Mouse (Mus musculus): ENCODE measurements around the gene Sesn3. TPM values are rescaled to one million over a fixed set of nuclear protein-coding genes. Genes with fewer than 3 reads are reported as not detected.
A peak's percentile ranks its signal among the peaks of the same experiment; 100 is the strongest.

Gene Sesn3
- polyA plus RNA-seq, 1 experiment from 2014 or later: 5.6 TPM

- H3K36me3 ChIP-seq (ENCODE audit: control insufficient read depth, insufficient read depth): peaks cover 22% of the 10 kb centered on the region
- no peaks in the 10 kb centered on the region for H3K27me3 ChIP-seq (replicated peaks; ENCODE audit: control insufficient read depth, insufficient read depth, low read length)
- WGBS: 81% methylated on average over 4 of the region's 4 CpGs
- no peak overlapping the region for H3K9ac ChIP-seq (ENCODE audit: low read depth, low read length)
- H3K4me2 ChIP-seq (replicated peaks; ENCODE audit: low read depth): no peak overlapping the region
- H3K4me1 ChIP-seq (replicated peaks; ENCODE audit: control insufficient read depth, insufficient read depth, low read length): no peaks in the 10 kb centered on the region
- TF ChIP-seq CTCF (IDR thresholded peaks at IDR 0.05; ENCODE audit: low read depth): peak; percentile 62
- no peak overlapping the region for H3K4me3 ChIP-seq (ENCODE audit: low read depth, low read length)
- no peak overlapping the region for H3K27ac ChIP-seq (ENCODE audit: low read depth, low read length)
- H3K9me3 ChIP-seq (ENCODE audit: control insufficient read depth): no peaks in the 10 kb centered on the region
- ATAC-seq: no peak
These were observed 82.2 kb downstream of the Sesn3 start for GRCm38 (mm10) chr9:14357033-14357432.

- Histone ChIP-seq H3K9me3 (ENCODE audit: control insufficient read depth) (no peaks in the 10 kb centered on the region), H3K27ac (ENCODE audit: low read depth, low read length) (no peak overlapping the region), H3K4me3 (ENCODE audit: low read depth, low read length) (no peak overlapping the region), H3K36me3 (ENCODE audit: control insufficient read depth, insufficient read depth) (peaks cover 14% of the 10 kb centered on the region), H3K4me1 (replicated peaks; ENCODE audit: control insufficient read depth, insufficient read depth, low read length) (no peaks in the 10 kb centered on the region), H3K9ac (ENCODE audit: low read depth, low read length) (no peak overlapping the region), H3K4me2 (replicated peaks; ENCODE audit: low read depth) (no peak overlapping the region), H3K27me3 (replicated peaks; ENCODE audit: control insufficient read depth, insufficient read depth, low read length) (no peaks in the 10 kb centered on the region)
- 91% methylated on average over 8 of the region's 8 CpGs for WGBS
- ATAC-seq: no peak
- no peak for TF ChIP-seq CTCF (IDR thresholded peaks at IDR 0.05; ENCODE audit: low read depth)
These were observed 87.4 kb downstream of the Sesn3 start for GRCm38 (mm10) chr9:14362068-14362768.

GRCm38 (mm10) chr9:14363540-14363939, 88.7 kb downstream of the Sesn3 start:
- no peak for TF ChIP-seq CTCF (IDR thresholded peaks at IDR 0.05; ENCODE audit: low read depth)
- 81% methylated on average over 6 of the region's 6 CpGs for WGBS
- H3K4me2 ChIP-seq (replicated peaks; ENCODE audit: low read depth): no peak overlapping the region
- H3K4me3 ChIP-seq (ENCODE audit: low read depth, low read length): no peak overlapping the region
- ATAC-seq: peak; percentile 38
- no peaks in the 10 kb centered on the region for H3K9me3 ChIP-seq (ENCODE audit: control insufficient read depth)
- no peak overlapping the region for H3K9ac ChIP-seq (ENCODE audit: low read depth, low read length)
- H3K27ac ChIP-seq (ENCODE audit: low read depth, low read length): no peak overlapping the region
- no peaks in the 10 kb centered on the region for H3K4me1 ChIP-seq (replicated peaks; ENCODE audit: control insufficient read depth, insufficient read depth, low read length)
- no peaks in the 10 kb centered on the region for H3K27me3 ChIP-seq (replicated peaks; ENCODE audit: control insufficient read depth, insufficient read depth, low read length)
- 0 out of 2 replicates have a peak, but pooled peaks cover 6% of the 10 kb centered on the region for H3K36me3 ChIP-seq (ENCODE audit: control insufficient read depth, insufficient read depth)

GRCm38 (mm10) chr9:14364719-14365118, 89.9 kb downstream of the Sesn3 start:
- Histone ChIP-seq H3K27ac (ENCODE audit: low read depth, low read length) (no peak overlapping the region), H3K27me3 (replicated peaks; ENCODE audit: control insufficient read depth, insufficient read depth, low read length) (no peaks in the 10 kb centered on the region), H3K9ac (ENCODE audit: low read depth, low read length) (no peak overlapping the region), H3K4me2 (replicated peaks; ENCODE audit: low read depth) (no peak overlapping the region), H3K9me3 (ENCODE audit: control insufficient read depth) (no peaks in the 10 kb centered on the region), H3K36me3 (ENCODE audit: control insufficient read depth, insufficient read depth) (0 out of 2 replicates have a peak, but pooled peaks cover 6% of the 10 kb centered on the region), H3K4me1 (replicated peaks; ENCODE audit: control insufficient read depth, insufficient read depth, low read length) (no peaks in the 10 kb centered on the region), H3K4me3 (ENCODE audit: low read depth, low read length) (no peak overlapping the region)
- TF ChIP-seq CTCF (IDR thresholded peaks at IDR 0.05; ENCODE audit: low read depth): no peak
- ATAC-seq: no peak
- 95% methylated on average over 9 of the region's 9 CpGs for WGBS

- H3K36me3 ChIP-seq (ENCODE audit: control insufficient read depth, insufficient read depth): 0 out of 2 replicates have a peak, but pooled peaks cover 5% of the 10 kb centered on the region
- no peak overlapping the region for H3K4me3 ChIP-seq (ENCODE audit: low read depth, low read length)
- ATAC-seq: no peak
- TF ChIP-seq CTCF (IDR thresholded peaks at IDR 0.05; ENCODE audit: low read depth): no peak
- WGBS: 53% methylated on average over 4 of the region's 4 CpGs
- H3K9me3 ChIP-seq (ENCODE audit: control insufficient read depth): no peaks in the 10 kb centered on the region
- H3K9ac ChIP-seq (ENCODE audit: low read depth, low read length): no peak overlapping the region
- no peaks in the 10 kb centered on the region for H3K27me3 ChIP-seq (replicated peaks; ENCODE audit: control insufficient read depth, insufficient read depth, low read length)
- no peaks in the 10 kb centered on the region for H3K4me1 ChIP-seq (replicated peaks; ENCODE audit: control insufficient read depth, insufficient read depth, low read length)
- H3K27ac ChIP-seq (ENCODE audit: low read depth, low read length): no peak overlapping the region
- H3K4me2 ChIP-seq (replicated peaks; ENCODE audit: low read depth): no peak overlapping the region
These were observed 90.7 kb downstream of the Sesn3 start for GRCm38 (mm10) chr9:14365481-14366125.

GRCm38 (mm10) chr9:14367850-14368249, 93.0 kb downstream of the Sesn3 start:
- no peak overlapping the region for H3K4me2 ChIP-seq (replicated peaks; ENCODE audit: low read depth)
- no peaks in the 10 kb centered on the region for H3K27me3 ChIP-seq (replicated peaks; ENCODE audit: control insufficient read depth, insufficient read depth, low read length)
- H3K4me3 ChIP-seq (ENCODE audit: low read depth, low read length): no peak overlapping the region
- H3K9ac ChIP-seq (ENCODE audit: low read depth, low read length): no peak overlapping the region
- no peaks in the 10 kb centered on the region for H3K4me1 ChIP-seq (replicated peaks; ENCODE audit: control insufficient read depth, insufficient read depth, low read length)
- H3K27ac ChIP-seq (ENCODE audit: low read depth, low read length): no peak overlapping the region
- WGBS: 80% methylated on average over 4 of the region's 4 CpGs
- H3K36me3 ChIP-seq (ENCODE audit: control insufficient read depth, insufficient read depth): no peaks in the 10 kb centered on the region
- H3K9me3 ChIP-seq (ENCODE audit: control insufficient read depth): no peaks in the 10 kb centered on the region
- TF ChIP-seq CTCF (IDR thresholded peaks at IDR 0.05; ENCODE audit: low read depth): no peak
- ATAC-seq: 0 out of 2 replicates have a peak, but pooled peaks have one; percentile 10

All from intestine, postnatal 0 days (tissue).